Mouse (Mus musculus) limb, embryonic 14.5 days (tissue): ENCODE measurements around the gene E130309D02Rik. TPM values are rescaled to one million over a fixed set of nuclear protein-coding genes. Genes with fewer than 3 reads are reported as not detected.
A peak's percentile ranks its signal among the peaks of the same experiment; 100 is the strongest.

ENCODE experiments used
- ATAC-seq: fragments of 200-750 bp; cut with Nextera tagmentation; 2 replicates; pipeline ENCODE4 v1.8.0; 2017; ENCODE audit warnings: low read depth, moderate number of reproducible peaks, moderate TSS enrichment; ENCODE audit not compliant: low FRiP score
- DNase-seq: peaks from one replicate; pipeline ENCODE4 v3.0.0-alpha.2; 2015; ENCODE audit warnings: low spot score
- H3K27ac ChIP-seq: fragments of 300-500 bp; sonication (generic); replicated peaks from 2 replicates; pipeline ENCODE4 v1.5.1; 2014; ENCODE audit warnings: low read depth, mild to moderate bottlenecking, low read length, moderate library complexity, mixed read lengths
- H3K27me3 ChIP-seq: fragments of 300-500 bp; sonication (generic); 2 replicates; pipeline ENCODE4 v1.6.1; 2014; ENCODE audit warnings: low read length, mixed read lengths; ENCODE audit not compliant: control insufficient read depth, insufficient read depth
- H3K36me3 ChIP-seq: fragments of 300-500 bp; sonication (generic); 2 replicates; pipeline ENCODE4 v1.6.1; 2014; ENCODE audit warnings: mild to moderate bottlenecking, low read length, moderate library complexity, mixed read lengths; ENCODE audit not compliant: control insufficient read depth, insufficient read depth
- H3K4me1 ChIP-seq: fragments of 300-500 bp; sonication (generic); 2 replicates; pipeline ENCODE4 v1.6.1; 2014; ENCODE audit warnings: antibody characterized with exemption, low read length, mixed read lengths; ENCODE audit not compliant: control insufficient read depth, insufficient read depth
- H3K4me2 ChIP-seq: fragments of 300-500 bp; sonication (generic); replicated peaks from 2 replicates; pipeline ENCODE4 v1.6.1; 2014; ENCODE audit warnings: low read depth, mild to moderate bottlenecking, low read length, moderate library complexity; ENCODE audit not compliant: severe bottlenecking
- H3K4me3 ChIP-seq: fragments of 300-500 bp; sonication (generic); replicated peaks from 2 replicates; pipeline ENCODE4 v1.5.1; 2014; ENCODE audit warnings: low read length
- H3K9ac ChIP-seq: fragments of 300-500 bp; sonication (generic); 2 replicates; pipeline ENCODE4 v1.6.1; 2014; ENCODE audit warnings: mild to moderate bottlenecking, low read depth, low read length, moderate library complexity; ENCODE audit not compliant: severe bottlenecking
- H3K9me3 ChIP-seq: fragments of 300-500 bp; sonication (generic); 2 replicates; pipeline ENCODE4 v1.6.1; 2016; ENCODE audit warnings: low read length; ENCODE audit not compliant: control insufficient read depth
- POLR2A ChIP-seq: fragments of 200-500 bp; IDR thresholded peaks from 2 replicates; pipeline ENCODE4 v1.8.0; 2012; ENCODE audit warnings: inconsistent platforms, mild to moderate bottlenecking, moderate library complexity, borderline replicate concordance; ENCODE audit not compliant: insufficient read depth, insufficient read length; ENCODE audit errors: extremely low read depth
- WGBS: fragments of 180-500 bp; shearing (Covaris S2); extraction: QIAGEN DNeasy Blood & Tissue Kit; methylation state at CpG from one replicate; pipeline ENCODE4 v1.1.7; 2014; 5-methylcytosine and 5-hydroxymethylcytosine counted together
- polyA plus RNA-seq, 2 experiments: library from polyadenylated mRNA; depleted of rRNA in 1 of 2; stranded (reverse) in 1 of 2; unstranded in 1 of 2; fragments of >200 nt; fragmentation: Nextera tagmentation in 1 of 2; extraction: Ambion mirVana in 1 of 2; gene quantifications; 2 replicates each; pipeline versions ENCODE4 v1.2.1 to v1.2.3; 2012 to 2014

E130309D02Rik gene
- polyA plus RNA-seq, 2 experiments, result 25.2 to 29.2 TPM

DNA sequence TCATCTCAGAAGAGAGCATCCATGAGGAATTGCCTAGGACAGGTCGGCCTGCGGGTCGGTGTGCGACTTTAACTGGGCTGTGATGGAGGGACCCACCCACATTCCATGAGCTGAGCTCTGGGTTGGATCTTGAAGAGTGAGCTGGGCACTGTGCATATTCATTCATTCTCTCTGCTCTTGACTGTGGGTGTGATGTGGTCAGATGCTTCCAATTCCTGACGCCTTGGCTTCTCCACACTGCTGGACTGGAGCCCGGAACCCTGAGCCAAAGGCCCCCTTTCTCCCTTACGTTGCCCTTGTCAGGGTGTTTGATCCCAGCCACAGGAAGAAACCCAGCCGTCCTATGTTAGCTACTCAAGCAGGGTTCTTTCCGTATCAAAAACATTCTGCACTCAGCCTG, 17.2 kb downstream of the E130309D02Rik start:
- no peak for DNase-seq
- H3K36me3 ChIP-seq, result peaks cover 36% of the 10 kb centered on the region
- WGBS, result 89% methylated on average over 9 of the region's 9 CpGs
- no peaks in the 10 kb centered on the region for H3K9me3 ChIP-seq
- H3K27me3 ChIP-seq, result peaks cover 16% of the 10 kb centered on the region
- ATAC-seq, result no peak
- no peak for TF ChIP-seq POLR2A
- no peak overlapping the region for H3K4me3 ChIP-seq
- H3K4me2 ChIP-seq, result no peak overlapping the region
- H3K9ac ChIP-seq, result no peak overlapping the region
- H3K4me1 ChIP-seq, result 0 out of 2 replicates have a peak, but pooled peaks cover 5% of the 10 kb centered on the region
- no peak overlapping the region for H3K27ac ChIP-seq

DNA sequence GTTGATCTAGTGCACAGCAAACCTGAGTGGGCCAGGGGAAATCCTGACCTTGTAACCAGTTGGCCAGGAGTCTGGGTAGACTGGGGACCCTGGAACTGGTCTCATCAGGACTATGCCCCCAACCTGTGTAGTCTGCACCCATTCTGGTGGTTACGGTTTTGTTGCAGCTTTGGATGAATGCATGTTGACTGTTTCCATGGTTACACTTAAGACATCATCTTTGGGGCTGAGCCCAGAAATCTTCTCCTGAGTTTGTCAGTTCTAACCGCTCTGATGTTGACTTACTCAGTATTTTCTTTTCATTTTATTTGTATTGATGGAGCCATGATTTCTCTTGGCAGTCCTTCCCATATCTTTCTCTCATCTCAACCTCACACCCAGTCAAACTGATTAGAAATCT, 19.8 kb downstream of the E130309D02Rik start:
- no peak overlapping the region for H3K4me2 ChIP-seq
- H3K27me3 ChIP-seq, result peaks cover 39% of the 10 kb centered on the region
- H3K9ac ChIP-seq, result no peak overlapping the region
- 0 out of 2 replicates have a peak, but pooled peaks cover 5% of the 10 kb centered on the region for H3K4me1 ChIP-seq
- DNase-seq (no peak), ATAC-seq (no peak)
- no peak for TF ChIP-seq POLR2A
- 81% methylated on average over 2 of the region's 2 CpGs for WGBS
- no peak overlapping the region for H3K27ac ChIP-seq
- no peak overlapping the region for H3K4me3 ChIP-seq
- H3K36me3 ChIP-seq, result peaks cover 11% of the 10 kb centered on the region
- no peaks in the 10 kb centered on the region for H3K9me3 ChIP-seq

DNA sequence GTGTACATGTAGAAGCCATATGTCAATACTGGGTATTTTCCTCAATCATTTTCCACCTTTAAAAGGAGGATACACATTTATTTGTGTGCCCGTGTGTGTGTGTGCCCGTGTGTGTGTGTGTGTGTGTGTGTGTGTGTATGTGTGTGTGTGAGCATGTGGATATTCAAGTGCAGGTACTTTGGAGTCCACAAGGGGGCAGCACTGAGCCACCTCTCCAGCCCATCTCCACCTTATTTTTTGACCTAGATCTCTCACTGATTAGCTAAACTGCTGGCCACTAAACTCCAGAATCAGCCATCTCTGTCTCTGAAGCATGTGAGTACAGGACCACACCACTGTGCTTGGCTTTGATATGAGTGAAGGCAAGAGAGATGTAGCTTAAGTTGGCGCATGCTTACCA, 20.3 kb downstream of the E130309D02Rik start:
- Histone ChIP-seq H3K27ac (no peak overlapping the region), H3K4me3 (no peak overlapping the region), H3K4me2 (no peak overlapping the region), H3K9me3 (no peaks in the 10 kb centered on the region), H3K36me3 (peaks cover 7% of the 10 kb centered on the region), H3K9ac (no peak overlapping the region), H3K4me1 (0 out of 2 replicates have a peak, but pooled peaks cover 5% of the 10 kb centered on the region), H3K27me3 (peaks cover 41% of the 10 kb centered on the region)
- ATAC-seq, result no peak
- no peak for DNase-seq
- no peak for TF ChIP-seq POLR2A
- 83% methylated on average over 3 of the region's 3 CpGs for whole genome bisulfite sequencing

DNA sequence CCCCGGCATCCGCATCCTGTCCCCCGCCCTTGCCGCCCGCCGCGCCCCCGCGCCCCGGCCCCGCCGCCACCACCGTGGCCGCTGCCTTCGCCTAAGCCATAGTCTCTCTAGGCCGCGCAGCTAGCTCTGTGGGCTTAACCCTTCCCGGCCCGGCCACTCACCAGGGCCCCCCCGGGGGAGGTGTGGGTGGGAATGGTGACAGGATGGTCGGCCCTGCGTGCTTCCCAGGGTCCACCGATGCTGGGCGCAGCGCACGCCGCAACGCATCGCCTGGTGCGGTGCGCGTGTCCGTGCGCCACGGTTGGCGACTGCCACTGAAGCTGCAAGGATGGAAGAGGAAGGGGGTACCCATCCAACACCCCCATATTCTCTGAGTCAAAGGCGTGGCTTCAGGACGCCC, 21.8 kb downstream of the E130309D02Rik start, which contains the start of gene Zfp853:
Gene Zfp853 (minus strand): TSS at position 220 of the 400 bp plus-strand sequence.
- ATAC-seq (no peak), DNase-seq (no peak)
- H3K9ac ChIP-seq, result peak within 1 kb of the TSS; percentile 67
- peak within 1 kb of the TSS; percentile 55 for H3K4me3 ChIP-seq
- peaks cover 6% of the 10 kb centered on the region; the same call in 1 of the 2 replicates for H3K4me1 ChIP-seq
- peaks cover 55% of the 10 kb centered on the region for H3K27me3 ChIP-seq
- H3K36me3 ChIP-seq, result 0 out of 2 replicates have a peak, but pooled peaks cover 6% of the 10 kb centered on the region
- peak within 1 kb of the TSS; percentile 90 for H3K4me2 ChIP-seq
- no peak within 1 kb of the TSS for H3K27ac ChIP-seq
- no peak for TF ChIP-seq POLR2A
- 8% methylated on average over 21 of the region's 38 CpGs for WGBS
- no peaks in the 10 kb centered on the region for H3K9me3 ChIP-seq

DNA sequence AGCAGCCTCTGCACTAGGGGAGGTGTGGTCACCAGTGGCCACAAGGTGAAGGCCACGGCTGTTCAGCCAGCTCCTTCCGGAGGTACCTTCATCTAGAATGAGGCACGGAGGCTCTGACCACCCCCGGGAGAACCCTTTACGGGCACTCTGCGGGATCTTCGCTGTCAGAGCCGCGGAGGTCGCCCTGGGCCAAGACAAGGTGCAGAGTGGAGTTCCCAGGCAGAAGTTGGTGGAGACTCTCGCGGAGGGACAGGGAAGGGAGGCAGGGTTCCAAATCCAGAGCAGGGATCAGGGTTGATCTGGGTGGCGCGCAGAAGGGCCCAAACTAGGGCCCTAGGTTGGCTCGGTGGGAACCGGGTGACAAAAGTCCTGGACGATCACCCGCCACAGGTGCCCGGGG, 22.3 kb downstream of the E130309D02Rik start:
- no peak for TF ChIP-seq POLR2A
- Histone ChIP-seq H3K9ac (peak overlapping the region; percentile 67), H3K27ac (no peak overlapping the region), H3K4me2 (peak overlapping the region; percentile 90), H3K4me1 (peaks cover 11% of the 10 kb centered on the region; the same call in 1 of the 2 replicates), H3K36me3 (0 out of 2 replicates have a peak, but pooled peaks cover 6% of the 10 kb centered on the region), H3K4me3 (peak overlapping the region; percentile 55), H3K9me3 (no peaks in the 10 kb centered on the region), H3K27me3 (peaks cover 60% of the 10 kb centered on the region)
- DNase-seq, result no peak
- ATAC-seq, result no peak
- 3% methylated on average over 16 of the region's 19 CpGs for WGBS

DNA sequence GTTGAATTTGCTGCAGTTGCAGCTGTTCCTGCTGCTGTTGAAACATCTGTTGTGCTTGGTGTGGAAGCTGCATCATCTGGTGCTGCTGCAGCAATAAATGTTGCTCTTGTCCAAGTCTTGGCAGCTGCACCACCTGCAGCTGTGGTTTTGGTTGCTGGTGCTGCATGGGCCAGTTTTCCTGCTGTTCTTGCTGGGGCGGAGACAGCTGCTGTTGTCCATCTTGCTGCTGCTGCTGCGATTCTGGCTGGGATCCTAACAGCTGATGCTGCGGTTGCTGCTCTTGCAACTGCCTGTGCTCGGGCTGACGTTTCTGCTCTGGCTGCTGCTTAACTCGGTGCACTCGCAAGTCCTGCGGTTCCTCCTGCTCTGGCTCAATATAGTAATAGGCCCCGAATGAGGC, 25.9 kb downstream of the E130309D02Rik start:
- peaks cover 14% of the 10 kb centered on the region; the same call in 1 of the 2 replicates for H3K4me1 ChIP-seq
- no peaks in the 10 kb centered on the region for H3K9me3 ChIP-seq
- H3K4me2 ChIP-seq, result no peak overlapping the region
- H3K9ac ChIP-seq, result no peak overlapping the region
- DNase-seq (no peak), ATAC-seq (no peak)
- 75% methylated on average over 9 of the region's 9 CpGs for WGBS
- no peak overlapping the region for H3K27ac ChIP-seq
- peaks cover 74% of the 10 kb centered on the region for H3K27me3 ChIP-seq
- TF ChIP-seq POLR2A, result no peak
- H3K4me3 ChIP-seq, result no peak overlapping the region
- 0 out of 2 replicates have a peak, but pooled peaks cover 6% of the 10 kb centered on the region for H3K36me3 ChIP-seq
